Mouse (Mus musculus) lung, postnatal 10 days (tissue): Measurements from ENCODE around the gene Ttll10.

Experiments
- DNase-seq: peaks from one replicate; pipeline ENCODE4 v3.0.0; 2021

The Ttll10 gene

GRCm38 (mm10) chr4:156065156-156065894 lies 6.1 kb upstream of the Ttll10 start:
- no peak for DNase-seq

- DNase-seq = no peak
These were observed 5.3 kb upstream of the Ttll10 start for GRCm38 (mm10) chr4:156064510-156064897.

GRCm38 (mm10) chr4:156063861-156064509 lies 4.8 kb upstream of the Ttll10 start:
- DNase-seq = no peak

GRCm38 (mm10) chr4:156059713-156060112 lies 499 bp upstream of the Ttll10 start:
- DNase-seq = peak; percentile 85

- no peak for DNase-seq
These were observed 388 bp downstream of the Ttll10 start for GRCm38 (mm10) chr4:156058826-156059225.

GRCm38 (mm10) chr4:156057702-156058101 lies 1.5 kb downstream of the Ttll10 start:
- DNase-seq = no peak

- no peak for DNase-seq
These were observed 4.0 kb downstream of the Ttll10 start for GRCm38 (mm10) chr4:156055173-156055572.

GRCm38 (mm10) chr4:156054606-156055005 lies 4.6 kb downstream of the Ttll10 start:
- no peak for DNase-seq

- DNase-seq = no peak
These were observed 5.1 kb downstream of the Ttll10 start for GRCm38 (mm10) chr4:156054130-156054529.

- DNase-seq = no peak
These were observed 6.1 kb downstream of the Ttll10 start for GRCm38 (mm10) chr4:156053113-156053512.

- DNase-seq = peak; percentile 45
These were observed 8.7 kb downstream of the Ttll10 start for GRCm38 (mm10) chr4:156050391-156050980.

GRCm38 (mm10) chr4:156049779-156050178 lies 9.4 kb downstream of the Ttll10 start:
- no peak for DNase-seq

GRCm38 (mm10) chr4:156044754-156045153 lies 14.5 kb downstream of the Ttll10 start:
- DNase-seq = no peak

- DNase-seq = no peak
These were observed 24.3 kb downstream of the Ttll10 start for GRCm38 (mm10) chr4:156034901-156035300.

GRCm38 (mm10) chr4:156034301-156034700 lies 24.9 kb downstream of the Ttll10 start:
- DNase-seq = no peak

- DNase-seq = peak; percentile 68
These were observed 25.6 kb downstream of the Ttll10 start for GRCm38 (mm10) chr4:156033476-156034119.

- DNase-seq = no peak
These were observed 26.4 kb downstream of the Ttll10 start for GRCm38 (mm10) chr4:156032856-156033255.

- peak; percentile 90 for DNase-seq
These were observed 27.4 kb downstream of the Ttll10 start for GRCm38 (mm10) chr4:156031593-156032391.

GRCm38 (mm10) chr4:156031255-156031592 lies 28.0 kb downstream of the Ttll10 start:
- no peak for DNase-seq

GRCm38 (mm10) chr4:156030651-156031118 lies 28.5 kb downstream of the Ttll10 start:
- no peak for DNase-seq

- DNase-seq = no peak
These were observed 30.6 kb downstream of the Ttll10 start for GRCm38 (mm10) chr4:156028580-156028979.

- peak; percentile 68 for DNase-seq
These were observed 33.2 kb downstream of the Ttll10 start, which contains the start of gene Tnfrsf18 for GRCm38 (mm10) chr4:156026013-156026412. Gene Tnfrsf18, plus strand, starts transcription at chr4:156026164.

- no peak for DNase-seq
These were observed 35.0 kb downstream of the Ttll10 start for GRCm38 (mm10) chr4:156024184-156024583.
